Mouse (Mus musculus) hindbrain, embryonic 14.5 days (tissue): ENCODE results near the gene Syngr1. TPM values are rescaled to one million over a fixed set of nuclear protein-coding genes. Genes with fewer than 3 reads are reported as not detected.

Experiments used
- ATAC-seq: fragments of 200-750 bp; cut with Nextera tagmentation; 2 replicates; pipeline ENCODE4 v1.8.0; 2017; ENCODE audit warnings: moderate number of reproducible peaks, mild to moderate bottlenecking, moderate TSS enrichment, moderate library complexity; ENCODE audit not compliant: low FRiP score
- DNase-seq: peaks from one replicate; pipeline ENCODE4 v3.0.0-alpha.2; 2015; ENCODE audit warnings: low spot score
- H3K27ac ChIP-seq: fragments of 300-500 bp; sonication (generic); 2 replicates; pipeline ENCODE4 v1.5.1; 2014; ENCODE audit warnings: mild to moderate bottlenecking, moderate library complexity
- H3K27me3 ChIP-seq: fragments of 300-500 bp; sonication (generic); 2 replicates; pipeline ENCODE4 v1.6.1; 2014; ENCODE audit warnings: mild to moderate bottlenecking, low read length, mixed read lengths; ENCODE audit not compliant: control insufficient read depth, insufficient read depth
- H3K36me3 ChIP-seq: fragments of 300-500 bp; sonication (generic); replicated peaks from 2 replicates; pipeline ENCODE4 v1.6.1; 2014; ENCODE audit not compliant: control insufficient read depth, insufficient read depth
- H3K4me1 ChIP-seq: fragments of 300-500 bp; sonication (generic); replicated peaks from 2 replicates; pipeline ENCODE4 v1.6.1; 2014; ENCODE audit warnings: antibody characterized with exemption, low read length, mixed read lengths; ENCODE audit not compliant: control insufficient read depth, insufficient read depth
- H3K4me2 ChIP-seq: fragments of 300-500 bp; sonication (generic); replicated peaks from 2 replicates; pipeline ENCODE4 v1.6.1; 2014; ENCODE audit warnings: mild to moderate bottlenecking, moderate library complexity
- H3K4me3 ChIP-seq: fragments of 300-500 bp; sonication (generic); replicated peaks from 2 replicates; pipeline ENCODE4 v1.5.1; 2014; ENCODE audit warnings: mild to moderate bottlenecking, low read length
- H3K9ac ChIP-seq: fragments of 300-500 bp; sonication (generic); 2 replicates; pipeline ENCODE4 v1.6.1; 2014
- H3K9me3 ChIP-seq: fragments of 300-500 bp; sonication (generic); 2 replicates; pipeline ENCODE4 v1.6.1; 2016; ENCODE audit warnings: low read length; ENCODE audit not compliant: control insufficient read depth
- WGBS: fragments of 180-500 bp; shearing (Covaris S2); extraction: QIAGEN DNeasy Blood & Tissue Kit; methylation state at CpG from one replicate; pipeline ENCODE4 v1.1.7; 2014; 5-methylcytosine and 5-hydroxymethylcytosine counted together
- polyA plus RNA-seq: library from polyadenylated mRNA; unstranded; fragments of >200 nt; fragmentation: Nextera tagmentation; extraction: Ambion mirVana; gene quantifications from 2 replicates; pipeline ENCODE4 v1.2.1, GENCODE M21; 2014

Gene Syngr1
- polyA plus RNA-seq, 1 experiment from 2014 or later, result 37.0 TPM

- Histone ChIP-seq H3K27me3 (no peaks in the 10 kb centered on the region), H3K36me3 (peaks cover 97% of the 10 kb centered on the region), H3K4me2 (no peak overlapping the region), H3K27ac (no peak overlapping the region), H3K9ac (no peak overlapping the region), H3K4me3 (no peak overlapping the region), H3K9me3 (no peaks in the 10 kb centered on the region), H3K4me1 (no peaks in the 10 kb centered on the region)
- ATAC-seq (no peak), DNase-seq (no peak)
- WGBS, result 92% methylated on average over 22 of the region's 22 CpGs
These were observed 66.2 kb downstream of the Syngr1 start for GRCm38 (mm10) chr15:80157197-80157943.

GRCm38 (mm10) chr15:80158001-80158706, 67.0 kb downstream of the Syngr1 start:
- peaks cover 89% of the 10 kb centered on the region for H3K36me3 ChIP-seq

GRCm38 (mm10) chr15:80158707-80159090, 67.6 kb downstream of the Syngr1 start:
- Histone ChIP-seq H3K4me3 (no peak overlapping the region), H3K4me1 (no peaks in the 10 kb centered on the region), H3K4me2 (no peak overlapping the region), H3K27ac (no peak overlapping the region), H3K27me3 (no peaks in the 10 kb centered on the region), H3K9ac (no peak overlapping the region), H3K9me3 (no peaks in the 10 kb centered on the region), H3K36me3 (peaks cover 84% of the 10 kb centered on the region)
- 58% methylated on average over 4 of the region's 4 CpGs for WGBS
- ATAC-seq, result no peak
- DNase-seq, result no peak

More at GRCm38 (mm10) chr15:80158001-80158706, 67.0 kb downstream of the Syngr1 start:
- H3K27ac ChIP-seq, result no peak overlapping the region
- H3K4me1 ChIP-seq, result no peaks in the 10 kb centered on the region
- H3K27me3 ChIP-seq, result no peaks in the 10 kb centered on the region
- no peak for DNase-seq
- ATAC-seq, result no peak
- H3K9me3 ChIP-seq, result no peaks in the 10 kb centered on the region
- H3K4me2 ChIP-seq, result no peak overlapping the region
- WGBS, result 72% methylated on average over 5 of the region's 5 CpGs
- no peak overlapping the region for H3K4me3 ChIP-seq
- no peak overlapping the region for H3K9ac ChIP-seq

- 57% methylated on average over 8 of the region's 8 CpGs for WGBS
- Histone ChIP-seq H3K36me3 (peaks cover 77% of the 10 kb centered on the region), H3K4me2 (no peak overlapping the region), H3K27me3 (no peaks in the 10 kb centered on the region), H3K9me3 (no peaks in the 10 kb centered on the region), H3K27ac (0 out of 2 replicates have a peak overlapping the region, but pooled peaks have one; percentile 26), H3K4me3 (no peak overlapping the region), H3K9ac (no peak overlapping the region), H3K4me1 (no peaks in the 10 kb centered on the region)
- DNase-seq (no peak), ATAC-seq (no peak)
These were observed 68.3 kb downstream of the Syngr1 start for GRCm38 (mm10) chr15:80159286-80159901.

- H3K4me2 ChIP-seq, result no peak overlapping the region
- WGBS, result 91% methylated on average over 13 of the region's 13 CpGs
- H3K27me3 ChIP-seq, result no peaks in the 10 kb centered on the region
- ATAC-seq (no peak), DNase-seq (no peak)
- H3K9ac ChIP-seq, result no peak overlapping the region
- no peak overlapping the region for H3K4me3 ChIP-seq
- 0 out of 2 replicates have a peak overlapping the region, but pooled peaks have one; percentile 26 for H3K27ac ChIP-seq
- H3K9me3 ChIP-seq, result no peaks in the 10 kb centered on the region
- no peaks in the 10 kb centered on the region for H3K4me1 ChIP-seq
- peaks cover 69% of the 10 kb centered on the region for H3K36me3 ChIP-seq
These were observed 69.1 kb downstream of the Syngr1 start for GRCm38 (mm10) chr15:80160223-80160622.

- Histone ChIP-seq H3K27me3 (no peaks in the 10 kb centered on the region), H3K4me3 (no peak overlapping the region), H3K9me3 (no peaks in the 10 kb centered on the region), H3K27ac (no peak overlapping the region), H3K4me2 (no peak overlapping the region), H3K4me1 (no peaks in the 10 kb centered on the region), H3K9ac (no peak overlapping the region), H3K36me3 (peaks cover 64% of the 10 kb centered on the region)
- DNase-seq, result no peak
- no peak for ATAC-seq
- 88% methylated on average over 4 of the region's 4 CpGs for WGBS
These were observed 69.6 kb downstream of the Syngr1 start for GRCm38 (mm10) chr15:80160726-80161125.

- no peak for DNase-seq
- WGBS, result 94% methylated on average over 3 of the region's 3 CpGs
- Histone ChIP-seq H3K4me1 (no peaks in the 10 kb centered on the region), H3K9ac (no peak overlapping the region), H3K36me3 (peaks cover 59% of the 10 kb centered on the region), H3K27ac (no peak overlapping the region), H3K4me2 (no peak overlapping the region), H3K9me3 (no peaks in the 10 kb centered on the region), H3K27me3 (no peaks in the 10 kb centered on the region), H3K4me3 (no peak overlapping the region)
- ATAC-seq, result no peak
These were observed 70.1 kb downstream of the Syngr1 start for GRCm38 (mm10) chr15:80161199-80161598.

- no peaks in the 10 kb centered on the region for H3K9me3 ChIP-seq
- no peak overlapping the region for H3K4me3 ChIP-seq
- H3K36me3 ChIP-seq, result peaks cover 47% of the 10 kb centered on the region
- ATAC-seq (no peak), DNase-seq (no peak)
- H3K4me2 ChIP-seq, result no peak overlapping the region
- 87% methylated on average over 4 of the region's 4 CpGs for WGBS
- no peak overlapping the region for H3K27ac ChIP-seq
- H3K4me1 ChIP-seq, result no peaks in the 10 kb centered on the region
- H3K9ac ChIP-seq, result no peak overlapping the region
- no peaks in the 10 kb centered on the region for H3K27me3 ChIP-seq
These were observed 71.3 kb downstream of the Syngr1 start for GRCm38 (mm10) chr15:80162401-80162964.

- Histone ChIP-seq H3K4me3 (no peak overlapping the region), H3K4me2 (no peak overlapping the region), H3K36me3 (peaks cover 39% of the 10 kb centered on the region), H3K9ac (no peak overlapping the region), H3K27ac (no peak overlapping the region), H3K4me1 (no peaks in the 10 kb centered on the region), H3K27me3 (no peaks in the 10 kb centered on the region), H3K9me3 (no peaks in the 10 kb centered on the region)
- 76% methylated on average over 11 of the region's 11 CpGs for WGBS
- ATAC-seq (no peak), DNase-seq (no peak)
These were observed 72.1 kb downstream of the Syngr1 start for GRCm38 (mm10) chr15:80163274-80163673.
